Mouse (Mus musculus) lung, postnatal 10 days (tissue): ENCODE results near the gene Ahcyl2.
"Not testable (repeated sequence)": the region's sequence is repeated elsewhere in the genome, so short reads cannot be mapped to it uniquely, and the experiment has no call there.

Experiments used
- DNase-seq: peaks from one replicate; pipeline ENCODE4 v3.0.0; 2021

Ahcyl2 gene

GRCm38 (mm10) chr6:29815634-29816033, 47.8 kb downstream of the Ahcyl2 start:
- DNase-seq = no peak

GRCm38 (mm10) chr6:29816371-29816770, 48.6 kb downstream of the Ahcyl2 start:
- DNase-seq = not testable (repeated sequence)

- peak; percentile 44 for DNase-seq
These were observed 51.5 kb downstream of the Ahcyl2 start for GRCm38 (mm10) chr6:29819309-29819708.

- no peak for DNase-seq
These were observed 52.5 kb downstream of the Ahcyl2 start for GRCm38 (mm10) chr6:29820314-29820713.

- DNase-seq = no peak
These were observed 53.1 kb downstream of the Ahcyl2 start for GRCm38 (mm10) chr6:29820926-29821325.

- no peak for DNase-seq
These were observed 54.0 kb downstream of the Ahcyl2 start for GRCm38 (mm10) chr6:29821770-29822169.

GRCm38 (mm10) chr6:29825302-29825701, 57.5 kb downstream of the Ahcyl2 start:
- DNase-seq = no peak

- DNase-seq = no peak
These were observed 59.8 kb downstream of the Ahcyl2 start for GRCm38 (mm10) chr6:29827291-29828242.

- DNase-seq = no peak
These were observed 60.9 kb downstream of the Ahcyl2 start for GRCm38 (mm10) chr6:29828574-29829234.

- DNase-seq = no peak
These were observed 64.5 kb downstream of the Ahcyl2 start for GRCm38 (mm10) chr6:29832356-29832755.

- no peak for DNase-seq
These were observed 65.3 kb downstream of the Ahcyl2 start for GRCm38 (mm10) chr6:29833117-29833516.

GRCm38 (mm10) chr6:29833568-29834255, 65.9 kb downstream of the Ahcyl2 start:
- peak; percentile 28 for DNase-seq

GRCm38 (mm10) chr6:29835543-29836177, 67.8 kb downstream of the Ahcyl2 start:
- DNase-seq = no peak

GRCm38 (mm10) chr6:29837579-29837978, 69.8 kb downstream of the Ahcyl2 start:
- DNase-seq = no peak

- no peak for DNase-seq
These were observed 70.7 kb downstream of the Ahcyl2 start for GRCm38 (mm10) chr6:29838531-29838930.

- no peak for DNase-seq
These were observed 72.2 kb downstream of the Ahcyl2 start for GRCm38 (mm10) chr6:29840008-29840407.

- DNase-seq = peak; percentile 25
These were observed 73.7 kb downstream of the Ahcyl2 start for GRCm38 (mm10) chr6:29841461-29841860.

- no peak for DNase-seq
These were observed 79.9 kb downstream of the Ahcyl2 start for GRCm38 (mm10) chr6:29847643-29848166.

GRCm38 (mm10) chr6:29848808-29849207, 81.0 kb downstream of the Ahcyl2 start:
- peak; percentile 17 for DNase-seq

GRCm38 (mm10) chr6:29850096-29850495, 82.3 kb downstream of the Ahcyl2 start:
- no peak for DNase-seq

GRCm38 (mm10) chr6:29850747-29851146, 82.9 kb downstream of the Ahcyl2 start:
- DNase-seq = no peak

- no peak for DNase-seq
These were observed 84.1 kb downstream of the Ahcyl2 start for GRCm38 (mm10) chr6:29851873-29852272.
